ENCODE assay signal across 26 mouse cellular contexts in the genomic region with DNA sequence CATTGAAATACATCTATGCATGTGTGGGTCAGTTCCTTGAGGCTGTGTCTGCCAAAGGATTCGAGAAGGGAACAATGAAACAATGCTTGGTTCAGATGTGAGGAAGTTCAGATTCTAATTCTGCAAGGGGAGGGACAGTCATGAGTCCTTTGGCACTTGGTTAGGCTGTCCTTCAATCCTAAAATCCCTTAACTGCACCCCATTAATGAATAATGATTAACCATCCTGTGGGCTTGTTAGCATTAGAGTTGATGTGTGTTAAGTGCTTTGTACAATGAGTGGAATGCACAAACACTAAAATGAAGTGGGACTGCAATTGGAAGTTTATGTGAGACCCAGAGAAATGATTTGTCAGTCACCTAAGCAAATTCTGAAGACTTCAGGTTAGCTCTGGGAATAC.
A peak's percentile ranks its signal among the peaks of the same experiment; 100 is the strongest.
DNase-seq lines count a peak whose midpoint lies in the region; ATAC-seq and TF ChIP-seq lines count a peak whose summit lies in the region.
"Had no signal": no experiment of that assay in that cellular context is flagged by ENCODE, and none has a peak within 500 bp of the region (broad histone marks: within the 10 kb centered on the region; RNA-seq: fewer than 3 reads in every experiment).

No protein-coding gene starts in this region.

- no peak for ATAC-seq in kidney, postnatal 0 days (replicated peaks; ENCODE audit: low FRiP score, low read depth)
- no peak for ATAC-seq in forebrain, embryonic 14.5 days
- ATAC-seq: forebrain, embryonic 16.5 days; hindbrain, postnatal 0 days; Patski had no signal

- no peaks in the 10 kb centered on the region for H3K36me3 ChIP-seq in kidney, postnatal 0 days (ENCODE audit: insufficient read depth, low read length)
- no peaks in the 10 kb centered on the region for H3K36me3 ChIP-seq in forebrain, embryonic 14.5 days (ENCODE audit: control insufficient read depth, insufficient read depth, low read length)
- H3K36me3 ChIP-seq: embryonic facial prominence, embryonic 12.5 days; embryonic facial prominence, embryonic 15.5 days; forebrain, embryonic 12.5 days; G1E; hindbrain, embryonic 13.5 days had no signal

- no peaks in the 10 kb centered on the region for H3K27me3 ChIP-seq in kidney, postnatal 0 days (ENCODE audit: insufficient read depth, low read length)
- no peaks in the 10 kb centered on the region for H3K27me3 ChIP-seq in forebrain, embryonic 14.5 days (replicated peaks; ENCODE audit: control insufficient read depth, insufficient read depth, low read length)
- H3K27me3 ChIP-seq: CH12.LX; embryonic facial prominence, embryonic 12.5 days; embryonic facial prominence, embryonic 15.5 days; forebrain, embryonic 12.5 days; hindbrain, embryonic 13.5 days; Patski had no signal

- H3K4me2 ChIP-seq in kidney, postnatal 0 days (ENCODE audit: low read length), result no peak overlapping the region
- H3K4me2 ChIP-seq in forebrain, embryonic 14.5 days (ENCODE audit: low read length), result no peak overlapping the region
- H3K4me2 ChIP-seq: embryonic facial prominence, embryonic 12.5 days; embryonic facial prominence, embryonic 15.5 days; forebrain, embryonic 12.5 days; heart, embryonic 11.5 days; hindbrain, embryonic 13.5 days had no signal

- no peak for TF ChIP-seq POLR2A in brain, embryonic 14.5 days (IDR thresholded peaks at IDR 0.05; ENCODE audit: borderline replicate concordance, extremely low read depth, insufficient read depth, insufficient read length, poor library complexity, severe bottlenecking)

- H3K4me3 ChIP-seq in kidney, postnatal 0 days (replicated peaks; ENCODE audit: low read depth, low read length), result no peak overlapping the region
- H3K4me3 ChIP-seq in forebrain, embryonic 14.5 days (ENCODE audit: low read depth, low read length), result no peak overlapping the region
- H3K4me3 ChIP-seq: embryonic facial prominence, embryonic 12.5 days; embryonic facial prominence, embryonic 15.5 days; forebrain, embryonic 12.5 days; hindbrain, embryonic 13.5 days had no signal

- 35% methylated on average over 1 of the region's 1 CpGs for WGBS in kidney, postnatal 0 days
- WGBS in forebrain, embryonic 14.5 days, result 19% methylated on average over 1 of the region's 1 CpGs

- DNase-seq in kidney, adult 11 months, result peak; percentile 32
- DNase-seq in kidney, postnatal 10 days, result no peak
- peak; percentile 20 for DNase-seq in brain, embryonic 14.5 days (ENCODE audit: low read depth)
- peak; percentile 69 for DNase-seq in kidney, adult 9 months
- DNase-seq in kidney, postnatal 0 days (ENCODE audit: low spot score), result peak; percentile 18
- DNase-seq in forebrain, embryonic 14.5 days (ENCODE audit: low spot score), result no peak
- DNase-seq in layer of hippocampus, postnatal 10 days (ENCODE audit: low spot score in 2 of 2), result no peak
- DNase-seq: adrenal gland, postnatal 10 days; adrenal gland, postnatal 36 days; B cell, adult 2 months; cerebellum, adult 11 months; cerebellum, adult 2 months; cerebellum, adult 9-11 months; cerebellum, postnatal 25 days; gastrocnemius, postnatal 14 days; heart, adult 11 months had no signal

- H3K27ac ChIP-seq in kidney, postnatal 0 days, result no peak overlapping the region
- no peak overlapping the region for H3K27ac ChIP-seq in forebrain, embryonic 14.5 days (ENCODE audit: low read depth, low read length)
- H3K27ac ChIP-seq: embryonic facial prominence, embryonic 12.5 days; embryonic facial prominence, embryonic 15.5 days; forebrain, embryonic 12.5 days; hindbrain, embryonic 13.5 days; hindbrain, postnatal 0 days had no signal

- H3K4me1 ChIP-seq in kidney, postnatal 0 days (replicated peaks; ENCODE audit: insufficient read depth, low read length), result no peaks in the 10 kb centered on the region
- H3K4me1 ChIP-seq in forebrain, embryonic 14.5 days (ENCODE audit: control insufficient read depth, insufficient read depth, low read length), result no peaks in the 10 kb centered on the region
- H3K4me1 ChIP-seq: embryonic facial prominence, embryonic 12.5 days; embryonic facial prominence, embryonic 15.5 days; forebrain, embryonic 12.5 days; hindbrain, embryonic 13.5 days had no signal

- H3K9ac ChIP-seq in kidney, postnatal 0 days (ENCODE audit: low read depth, low read length), result no peak overlapping the region
- H3K9ac ChIP-seq in forebrain, embryonic 14.5 days (ENCODE audit: low read length), result no peak overlapping the region
- H3K9ac ChIP-seq: embryonic facial prominence, embryonic 12.5 days; embryonic facial prominence, embryonic 15.5 days; forebrain, embryonic 12.5 days; hindbrain, embryonic 13.5 days had no signal

- no peak for TF ChIP-seq CTCF in brain, embryonic 14.5 days (IDR thresholded peaks at IDR 0.05; ENCODE audit: borderline replicate concordance, extremely low read depth, insufficient read depth, insufficient read length)
- no peak for TF ChIP-seq CTCF in kidney, postnatal 0 days (IDR thresholded peaks at IDR 0.05; ENCODE audit: low read depth)

- no peaks in the 10 kb centered on the region for H3K9me3 ChIP-seq in kidney, postnatal 0 days (replicated peaks; ENCODE audit: low read length)
- H3K9me3 ChIP-seq in forebrain, embryonic 14.5 days (replicated peaks; ENCODE audit: control insufficient read depth, low read length), result no peaks in the 10 kb centered on the region
- H3K9me3 ChIP-seq: embryonic facial prominence, embryonic 12.5 days; embryonic facial prominence, embryonic 15.5 days; forebrain, embryonic 12.5 days; G1E; hindbrain, embryonic 13.5 days had no signal

Comparison
In these comparisons a context has a peak if more than half of its experiments do, and no peak if none do; other contexts are left out.
1. DNase-seq: peak in kidney, adult 11 months (single experiment), brain, embryonic 14.5 days (single experiment), kidney, adult 9 months (single experiment) and kidney, postnatal 0 days (single experiment); none in kidney, postnatal 10 days (single experiment), forebrain, embryonic 14.5 days (single experiment) and layer of hippocampus, postnatal 10 days (0 of 2).